Mouse (Mus musculus) adrenal gland, adult 8-10 months (tissue): ENCODE results near the gene Plekhm3. TPM values are rescaled to one million over a fixed set of nuclear protein-coding genes. Genes with fewer than 3 reads are reported as not detected.
"Not testable (repeated sequence)": the region's sequence is repeated elsewhere in the genome, so short reads cannot be mapped to it uniquely, and the experiment has no call there.

Source experiments
- DNase-seq: peaks from one replicate; pipeline ENCODE4 v3.0.0; 2022
- total RNA-seq, 4 experiments: library from RNA; stranded (reverse); gene quantifications; 2 replicates each; pipeline ENCODE4 v1.2.4; 2022

Plekhm3 gene
- total RNA-seq, result 10 to 100 TPM; 21.0 to 40.6 (median 31.8) TPM

DNA sequence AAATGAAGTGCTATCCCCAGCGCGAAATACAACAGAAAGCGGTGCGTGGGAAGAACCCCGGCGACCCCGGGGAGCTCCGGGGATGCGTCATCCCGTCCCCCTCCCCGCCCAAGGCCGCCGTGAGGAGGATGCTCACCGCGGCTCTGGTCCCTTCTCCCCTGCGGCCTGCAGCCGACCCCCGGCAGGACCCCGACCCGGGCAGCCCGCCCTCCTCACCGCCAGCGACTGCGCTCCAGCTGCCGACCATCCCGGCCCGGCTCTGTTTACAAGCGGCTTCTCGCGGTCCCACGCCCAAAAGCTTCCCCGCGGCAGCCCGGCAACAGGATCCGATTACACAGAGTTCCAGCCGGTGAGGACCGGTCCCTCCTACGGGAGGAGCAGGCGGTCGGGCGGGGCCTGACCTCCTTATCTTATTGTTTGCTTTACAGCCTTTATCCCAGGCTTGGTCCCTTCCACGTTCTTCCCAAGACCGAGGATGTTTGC is at the start of gene Plekhm3:
Gene Plekhm3 (minus strand): TSS at position 346 of the 483 bp plus-strand sequence.
- peak; percentile 75 for DNase-seq

DNA sequence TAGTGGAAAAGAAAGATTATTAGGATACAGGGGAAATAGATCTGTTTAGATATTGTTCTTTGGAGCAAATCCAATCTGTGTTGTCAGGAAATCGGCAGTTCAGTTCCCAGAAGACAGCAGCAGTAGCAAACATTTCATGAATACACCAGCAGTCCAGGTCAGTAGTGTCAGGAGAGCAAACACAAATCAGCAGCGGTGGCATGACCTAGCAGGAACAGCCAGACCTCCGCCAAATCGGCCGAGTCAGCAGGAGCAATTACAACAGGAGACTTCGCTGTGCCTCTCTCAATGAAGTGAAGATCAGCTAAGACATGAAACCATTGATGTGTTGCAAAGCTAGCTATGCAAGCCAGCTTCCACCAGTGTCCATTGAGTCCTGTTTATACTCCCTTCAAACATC is 49.0 kb upstream of the Plekhm3 start:
- DNase-seq, result no peak

DNA sequence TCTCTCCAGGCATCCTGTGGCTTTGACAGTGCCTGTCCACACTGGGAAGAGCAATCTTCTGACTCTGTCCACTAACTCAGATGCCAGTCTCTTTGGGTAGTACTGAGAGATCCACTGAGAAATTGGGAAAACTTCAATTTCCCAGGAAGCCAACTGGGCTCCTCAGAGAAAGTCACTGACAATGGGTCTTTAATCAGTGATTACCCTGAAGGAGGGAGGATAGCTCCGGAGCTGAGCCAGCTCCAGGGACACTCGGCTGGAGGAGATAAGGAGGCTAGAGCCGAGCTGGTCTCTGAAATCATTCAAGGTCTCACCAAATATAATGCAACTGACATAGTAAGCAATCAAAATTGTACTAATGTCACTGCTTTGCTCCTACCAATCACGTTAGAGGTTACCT is 47.9 kb upstream of the Plekhm3 start:
- DNase-seq, result no peak

DNA sequence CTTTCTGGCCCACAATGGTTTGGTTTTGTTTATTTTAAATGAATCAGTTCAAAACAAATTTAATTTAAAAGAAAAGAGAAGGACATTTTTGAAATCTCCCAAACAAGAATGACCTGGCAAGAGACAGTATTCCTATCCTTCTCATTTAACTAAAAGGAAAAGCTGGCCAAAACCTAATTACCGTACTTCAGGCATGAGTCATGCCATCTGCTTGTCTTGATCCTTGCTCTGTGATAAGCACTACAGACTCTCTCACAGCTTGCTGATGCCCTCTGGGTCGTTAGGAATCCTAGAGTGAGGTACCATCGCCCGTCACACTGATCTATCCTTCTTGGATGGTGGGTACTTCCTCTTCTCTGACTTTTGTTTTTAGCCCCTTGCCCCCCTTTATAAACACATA is 36.6 kb upstream of the Plekhm3 start:
- DNase-seq, result no peak

GRCm38 (mm10) chr1:64988176-64988575 is 31.6 kb upstream of the Plekhm3 start:
- DNase-seq, result no peak

- peak; percentile 41 for DNase-seq
Measured at GRCm38 (mm10) chr1:64986120-64986519, 29.5 kb upstream of the Plekhm3 start.

DNA sequence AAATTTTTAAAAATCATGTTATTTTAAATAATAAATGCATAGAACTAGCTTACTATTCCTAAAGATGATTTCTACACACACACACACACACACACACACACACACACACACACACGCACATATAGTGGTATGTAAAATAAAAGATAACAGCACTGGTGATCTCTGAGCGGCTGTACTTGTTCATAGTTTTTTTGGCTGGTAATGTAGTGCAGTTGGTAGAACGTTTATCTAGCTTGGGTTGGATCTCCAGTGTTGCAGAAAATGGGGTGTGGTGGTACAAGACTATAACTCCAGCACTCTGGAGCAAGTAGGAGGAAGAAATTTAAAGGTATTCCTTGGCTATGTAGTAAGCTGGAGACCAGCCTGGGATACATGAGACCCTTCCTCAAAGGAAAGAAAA is 26.6 kb upstream of the Plekhm3 start:
- no peak for DNase-seq

DNA sequence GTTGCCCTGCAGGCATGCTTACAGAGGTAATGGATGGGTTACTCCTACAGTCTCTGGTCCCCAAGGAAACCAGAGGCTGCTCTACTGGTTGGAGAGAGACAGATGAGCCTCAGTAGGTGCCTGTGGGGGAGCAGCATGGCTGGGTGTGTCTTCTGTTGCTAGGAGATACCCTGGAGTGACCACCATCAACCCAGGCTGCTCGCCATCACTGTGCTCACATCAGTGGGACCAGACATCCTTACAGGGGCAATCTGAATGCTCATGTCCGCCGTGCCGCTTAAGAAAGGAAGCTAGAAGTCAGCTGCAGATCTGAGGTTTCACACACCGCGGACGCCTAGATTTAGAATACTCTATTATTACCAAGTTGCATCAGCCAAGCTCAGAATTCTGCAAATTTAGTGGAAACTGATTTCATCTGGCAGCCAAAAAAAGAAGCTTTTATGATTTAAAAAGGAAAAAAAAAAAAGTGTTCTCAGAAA is 21.7 kb upstream of the Plekhm3 start:
- no peak for DNase-seq

DNA sequence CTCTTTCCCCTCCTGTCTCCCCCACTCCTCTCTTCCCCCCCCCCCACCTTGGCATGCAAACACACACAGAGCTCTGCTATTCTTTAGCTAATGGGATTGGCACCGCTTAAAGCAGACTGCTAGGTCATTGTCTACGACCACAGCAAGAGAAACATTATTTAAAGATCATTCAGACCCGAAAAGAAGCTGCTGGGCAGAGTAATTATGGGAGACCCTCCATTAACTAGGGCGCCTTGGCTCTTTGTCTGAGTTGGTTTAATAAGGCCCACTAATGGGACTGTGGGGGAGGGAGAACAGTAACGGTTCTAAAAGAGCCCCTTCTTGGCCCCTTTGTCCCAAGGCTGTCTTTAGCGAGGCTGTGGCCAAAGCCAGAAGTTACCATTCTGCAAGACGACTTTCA is 18.7 kb upstream of the Plekhm3 start:
- no peak for DNase-seq

- DNase-seq, result no peak
Measured at GRCm38 (mm10) chr1:64970685-64971084, 14.1 kb upstream of the Plekhm3 start.

- no peak for DNase-seq
Measured at GRCm38 (mm10) chr1:64957021-64957489, 431 bp upstream of the Plekhm3 start.

DNA sequence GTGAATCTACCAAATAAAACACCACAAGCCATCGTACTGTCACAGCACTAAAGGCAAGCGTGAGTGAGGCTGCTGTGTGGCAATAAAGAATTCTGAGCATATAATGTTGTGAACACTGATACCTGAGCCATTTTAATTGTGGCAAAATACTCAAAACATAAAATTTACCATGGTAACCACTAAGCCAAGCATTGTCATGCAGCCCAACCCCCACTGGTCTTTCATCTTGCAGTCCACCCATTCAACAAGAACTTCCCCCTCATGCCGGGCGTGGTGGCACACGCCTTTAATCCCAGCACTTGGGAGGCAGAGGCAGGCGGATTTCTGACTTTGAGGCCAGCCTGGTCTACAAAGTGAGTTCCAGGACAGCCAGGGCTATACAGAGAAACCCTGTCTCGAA is 1.8 kb downstream of the Plekhm3 start:
- DNase-seq, result not testable (repeated sequence)

- no peak for DNase-seq
Measured at GRCm38 (mm10) chr1:64950271-64950670, 6.4 kb downstream of the Plekhm3 start.

GRCm38 (mm10) chr1:64949377-64949776 is 7.2 kb downstream of the Plekhm3 start:
- DNase-seq, result no peak

- DNase-seq, result peak; percentile 40
Measured at GRCm38 (mm10) chr1:64946106-64946505, 10.5 kb downstream of the Plekhm3 start.

DNA sequence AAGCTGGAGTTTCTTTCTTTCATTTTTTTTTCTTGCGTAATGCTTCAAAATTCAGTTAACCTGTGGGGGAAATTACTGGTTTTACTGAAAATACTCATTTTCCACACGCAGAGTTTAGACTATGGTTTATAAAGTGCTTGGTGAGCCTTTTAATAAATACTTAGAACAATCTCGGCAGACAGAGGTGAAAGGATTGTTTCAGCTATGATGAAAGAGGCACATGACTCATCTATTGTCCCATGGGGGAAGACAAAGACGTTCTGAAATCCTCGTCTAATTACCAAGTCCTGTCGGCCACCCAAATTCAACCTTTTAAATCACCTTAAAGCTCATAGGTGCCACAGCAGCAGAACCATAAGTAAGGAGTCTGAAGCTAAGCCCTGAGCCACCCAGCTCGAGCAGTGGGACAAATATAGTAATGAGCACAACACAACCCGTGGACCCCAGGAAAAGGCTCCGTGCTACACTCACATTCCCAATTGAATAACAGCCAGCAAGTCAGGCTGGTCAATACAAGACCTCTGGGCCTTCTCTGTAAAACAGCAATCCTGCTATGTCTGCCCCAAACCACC is 11.3 kb downstream of the Plekhm3 start:
- no peak for DNase-seq

GRCm38 (mm10) chr1:64944746-64945145 is 11.9 kb downstream of the Plekhm3 start:
- DNase-seq, result no peak

GRCm38 (mm10) chr1:64942006-64942755 is 14.4 kb downstream of the Plekhm3 start:
- no peak for DNase-seq

GRCm38 (mm10) chr1:64938907-64939306 is 17.7 kb downstream of the Plekhm3 start:
- no peak for DNase-seq

DNA sequence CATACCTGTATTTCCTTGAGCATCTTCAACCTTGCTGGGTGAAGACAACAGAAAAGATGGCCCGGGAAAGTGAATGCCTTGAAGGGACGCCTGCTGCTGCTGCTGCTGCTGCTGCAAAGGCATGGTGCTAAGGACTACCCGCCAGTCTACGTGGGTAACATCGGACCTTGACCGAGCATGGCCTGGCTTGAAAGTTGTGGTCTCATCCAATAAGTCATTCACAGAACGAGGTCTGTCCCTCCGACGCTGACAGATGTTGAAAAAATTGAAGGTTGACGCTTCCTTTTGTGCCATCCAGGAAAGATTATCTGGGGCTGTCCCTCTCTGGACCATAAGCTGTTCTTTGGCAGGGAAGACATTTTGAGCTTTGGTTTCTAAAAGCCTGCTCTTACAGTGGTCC is 18.9 kb downstream of the Plekhm3 start:
- DNase-seq, result no peak

GRCm38 (mm10) chr1:64932921-64933320 is 23.7 kb downstream of the Plekhm3 start:
- DNase-seq, result no peak

- DNase-seq, result no peak
Measured at GRCm38 (mm10) chr1:64930124-64930523, 26.5 kb downstream of the Plekhm3 start.

GRCm38 (mm10) chr1:64929673-64930072 is 27.0 kb downstream of the Plekhm3 start:
- no peak for DNase-seq

DNA sequence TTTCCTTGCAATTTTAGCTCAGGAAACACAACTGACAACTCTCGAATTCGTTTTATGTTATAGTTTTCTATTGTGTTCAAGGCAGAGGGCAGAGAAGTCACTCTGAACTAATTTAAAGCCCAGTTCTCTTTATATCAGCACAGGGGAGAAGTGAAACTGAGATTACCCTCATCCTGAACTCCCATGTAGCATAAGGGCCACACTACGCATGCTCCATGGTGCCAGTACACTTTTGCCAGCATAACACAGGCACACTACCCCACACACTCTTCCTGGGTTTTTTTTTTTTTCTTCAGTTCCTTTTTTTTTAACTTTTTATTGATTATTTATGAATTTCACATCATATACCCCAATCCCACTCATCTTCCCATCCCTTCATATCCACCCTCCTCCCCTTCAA is 28.1 kb downstream of the Plekhm3 start:
- DNase-seq, result no peak
